Mouse (Mus musculus) hindbrain, embryonic 11.5 days (tissue): ENCODE measurements around the gene Tgif1. TPM values are rescaled to one million over a fixed set of nuclear protein-coding genes. Genes with fewer than 3 reads are reported as not detected.

Experiments used
- ATAC-seq: fragments of 200-750 bp; cut with Nextera tagmentation; 2 replicates; pipeline ENCODE4 v1.8.0; 2017; ENCODE audit warnings: mild to moderate bottlenecking, moderate TSS enrichment, moderate library complexity; ENCODE audit not compliant: low FRiP score
- DNase-seq: peaks from one replicate; pipeline ENCODE4 v3.0.0-alpha.2; 2015; ENCODE audit warnings: low spot score
- H3K27ac ChIP-seq: fragments of 300-500 bp; sonication (generic); 2 replicates; pipeline ENCODE4 v1.5.1; 2014; ENCODE audit warnings: mild to moderate bottlenecking, low read depth, low read length
- H3K27me3 ChIP-seq: fragments of 300-500 bp; sonication (generic); 2 replicates; pipeline ENCODE4 v1.6.1; 2014; ENCODE audit warnings: mild to moderate bottlenecking, low read length, moderate library complexity, mixed read lengths; ENCODE audit not compliant: control insufficient read depth, insufficient read depth
- H3K36me3 ChIP-seq: fragments of 300-500 bp; sonication (generic); 2 replicates; pipeline ENCODE4 v1.6.1; 2014; ENCODE audit warnings: mild to moderate bottlenecking, low read length, moderate library complexity, mixed read lengths; ENCODE audit not compliant: control insufficient read depth, insufficient read depth
- H3K4me1 ChIP-seq: fragments of 300-500 bp; sonication (generic); replicated peaks from 2 replicates; pipeline ENCODE4 v1.6.1; 2014; ENCODE audit warnings: low read length, mixed read lengths; ENCODE audit not compliant: control insufficient read depth, insufficient read depth
- H3K4me2 ChIP-seq: fragments of 300-500 bp; sonication (generic); replicated peaks from 2 replicates; pipeline ENCODE4 v1.6.1; 2014; ENCODE audit warnings: mild to moderate bottlenecking, low read depth, low read length
- H3K4me3 ChIP-seq: fragments of 300-500 bp; sonication (generic); 2 replicates; pipeline ENCODE4 v1.5.1; 2014; ENCODE audit warnings: low read depth, low read length
- H3K9ac ChIP-seq: fragments of 300-500 bp; sonication (generic); 2 replicates; pipeline ENCODE4 v1.6.1; 2014; ENCODE audit warnings: low read depth, low read length
- H3K9me3 ChIP-seq: fragments of 300-500 bp; sonication (generic); 2 replicates; pipeline ENCODE4 v1.6.1; 2016; ENCODE audit warnings: low read length; ENCODE audit not compliant: control insufficient read depth
- WGBS: fragments of 180-500 bp; shearing (Covaris S2); extraction: QIAGEN DNeasy Blood & Tissue Kit; methylation state at CpG from one replicate; pipeline ENCODE4 v1.1.7; 2014; 5-methylcytosine and 5-hydroxymethylcytosine counted together
- polyA plus RNA-seq: library from polyadenylated mRNA; unstranded; fragments of >200 nt; fragmentation: Nextera tagmentation; extraction: Ambion mirVana; gene quantifications from 2 replicates; pipeline ENCODE4 v1.2.1, GENCODE M21; 2014

Gene Tgif1
- polyA plus RNA-seq = 61.6 and 66.0 TPM in 2 replicates

- ATAC-seq (peak; percentile 33; the same call in 1 of the 2 replicates), DNase-seq (peak; percentile 78)
- Histone ChIP-seq H3K9me3 (no peaks in the 10 kb centered on the region), H3K27ac (peak within 1 kb of the TSS; percentile 83), H3K36me3 (no peaks in the 10 kb centered on the region), H3K9ac (peak within 1 kb of the TSS; percentile 68), H3K27me3 (no peaks in the 10 kb centered on the region), H3K4me2 (peak within 1 kb of the TSS; percentile 70), H3K4me3 (peak within 1 kb of the TSS; percentile 59), H3K4me1 (no peaks in the 10 kb centered on the region; the same call in 1 of the 2 replicates)
- WGBS = under 1% methylated on average over 29 of the region's 29 CpGs
These were observed at the start of gene Tgif1 for GRCm38 (mm10) chr17:70853436-70853905. Tgif1 (minus strand) TSS chr17:70853546.

GRCm38 (mm10) chr17:70900660-70901059 is 47.3 kb upstream of the Tgif1 start:
- no peak overlapping the region for H3K27ac ChIP-seq
- H3K4me3 ChIP-seq = no peak overlapping the region
- ATAC-seq = no peak
- WGBS = 71% methylated on average over 10 of the region's 10 CpGs
- no peaks in the 10 kb centered on the region for H3K36me3 ChIP-seq
- no peak overlapping the region for H3K4me2 ChIP-seq
- no peak overlapping the region for H3K9ac ChIP-seq
- H3K27me3 ChIP-seq = no peaks in the 10 kb centered on the region
- no peaks in the 10 kb centered on the region for H3K9me3 ChIP-seq
- no peaks in the 10 kb centered on the region for H3K4me1 ChIP-seq
- no peak for DNase-seq

GRCm38 (mm10) chr17:70899642-70900041 is 46.3 kb upstream of the Tgif1 start:
- DNase-seq (no peak), ATAC-seq (no peak)
- no peaks in the 10 kb centered on the region for H3K36me3 ChIP-seq
- no peak overlapping the region for H3K4me3 ChIP-seq
- no peak overlapping the region for H3K4me2 ChIP-seq
- H3K4me1 ChIP-seq = no peaks in the 10 kb centered on the region
- no peak overlapping the region for H3K9ac ChIP-seq
- no peaks in the 10 kb centered on the region for H3K27me3 ChIP-seq
- no peak overlapping the region for H3K27ac ChIP-seq
- WGBS = 89% methylated on average over 6 of the region's 6 CpGs
- H3K9me3 ChIP-seq = no peaks in the 10 kb centered on the region

- Histone ChIP-seq H3K36me3 (no peaks in the 10 kb centered on the region), H3K9ac (no peak overlapping the region), H3K27ac (no peak overlapping the region), H3K4me3 (no peak overlapping the region), H3K27me3 (no peaks in the 10 kb centered on the region), H3K4me2 (no peak overlapping the region), H3K9me3 (no peaks in the 10 kb centered on the region), H3K4me1 (no peaks in the 10 kb centered on the region)
- no peak for DNase-seq
- no peak for ATAC-seq
- WGBS = 90% methylated on average over 9 of the region's 9 CpGs
These were observed 41.5 kb upstream of the Tgif1 start for GRCm38 (mm10) chr17:70894867-70895266.

- no peaks in the 10 kb centered on the region for H3K36me3 ChIP-seq
- 65% methylated on average over 5 of the region's 5 CpGs for WGBS
- no peak for ATAC-seq
- H3K4me3 ChIP-seq = no peak overlapping the region
- no peak overlapping the region for H3K9ac ChIP-seq
- H3K4me2 ChIP-seq = no peak overlapping the region
- no peak overlapping the region for H3K27ac ChIP-seq
- DNase-seq = no peak
- no peaks in the 10 kb centered on the region for H3K9me3 ChIP-seq
- H3K27me3 ChIP-seq = no peaks in the 10 kb centered on the region
- H3K4me1 ChIP-seq = no peaks in the 10 kb centered on the region
These were observed 39.8 kb upstream of the Tgif1 start for GRCm38 (mm10) chr17:70893151-70893550.

GRCm38 (mm10) chr17:70892288-70893096 is 39.1 kb upstream of the Tgif1 start:
- Histone ChIP-seq H3K4me3 (no peak overlapping the region), H3K36me3 (no peaks in the 10 kb centered on the region), H3K9me3 (no peaks in the 10 kb centered on the region), H3K4me2 (no peak overlapping the region), H3K9ac (no peak overlapping the region), H3K27me3 (no peaks in the 10 kb centered on the region), H3K4me1 (no peaks in the 10 kb centered on the region), H3K27ac (no peak overlapping the region)
- ATAC-seq (0 out of 2 replicates have a peak, but pooled peaks have one; percentile 22), DNase-seq (peak; percentile 30)
- WGBS = 23% methylated on average over 15 of the region's 15 CpGs

- no peak overlapping the region for H3K4me2 ChIP-seq
- no peaks in the 10 kb centered on the region for H3K36me3 ChIP-seq
- 87% methylated on average over 8 of the region's 8 CpGs for WGBS
- no peak overlapping the region for H3K9ac ChIP-seq
- H3K9me3 ChIP-seq = no peaks in the 10 kb centered on the region
- H3K27me3 ChIP-seq = no peaks in the 10 kb centered on the region
- ATAC-seq (no peak), DNase-seq (no peak)
- H3K4me3 ChIP-seq = no peak overlapping the region
- no peak overlapping the region for H3K27ac ChIP-seq
- H3K4me1 ChIP-seq = no peaks in the 10 kb centered on the region
These were observed 37.2 kb upstream of the Tgif1 start for GRCm38 (mm10) chr17:70890571-70890970.

- H3K4me3 ChIP-seq = no peak overlapping the region
- H3K4me2 ChIP-seq = no peak overlapping the region
- no peak overlapping the region for H3K27ac ChIP-seq
- no peak overlapping the region for H3K9ac ChIP-seq
- H3K36me3 ChIP-seq = no peaks in the 10 kb centered on the region
- DNase-seq = no peak
- WGBS = 82% methylated on average over 10 of the region's 10 CpGs
- no peaks in the 10 kb centered on the region for H3K4me1 ChIP-seq
- no peak for ATAC-seq
- H3K9me3 ChIP-seq = no peaks in the 10 kb centered on the region
- H3K27me3 ChIP-seq = no peaks in the 10 kb centered on the region
These were observed 35.3 kb upstream of the Tgif1 start for GRCm38 (mm10) chr17:70888657-70889056.

GRCm38 (mm10) chr17:70887848-70888247 is 34.5 kb upstream of the Tgif1 start:
- no peak overlapping the region for H3K9ac ChIP-seq
- H3K4me2 ChIP-seq = no peak overlapping the region
- no peaks in the 10 kb centered on the region for H3K4me1 ChIP-seq
- DNase-seq = no peak
- no peaks in the 10 kb centered on the region for H3K36me3 ChIP-seq
- no peaks in the 10 kb centered on the region for H3K27me3 ChIP-seq
- no peak for ATAC-seq
- no peak overlapping the region for H3K4me3 ChIP-seq
- no peak overlapping the region for H3K27ac ChIP-seq
- H3K9me3 ChIP-seq = no peaks in the 10 kb centered on the region
- 92% methylated on average over 9 of the region's 9 CpGs for WGBS
